Mouse (Mus musculus) heart, embryonic 13.5 days (tissue): Measurements from ENCODE around the gene Sdk1. TPM values are rescaled to one million over a fixed set of nuclear protein-coding genes. Genes with fewer than 3 reads are reported as not detected.
A peak's percentile ranks its signal among the peaks of the same experiment; 100 is the strongest.

Experiments
- ATAC-seq: fragments of 200-750 bp; cut with Nextera tagmentation; 2 replicates; pipeline ENCODE4 v1.8.0; 2017; ENCODE audit warnings: moderate TSS enrichment; ENCODE audit not compliant: insufficient number of reproducible peaks, low FRiP score, low TSS enrichment; ENCODE audit errors: extremely low read depth
- H3K27ac ChIP-seq: fragments of 300-500 bp; sonication (generic); replicated peaks from 2 replicates; pipeline ENCODE4 v1.5.1; 2015; ENCODE audit warnings: moderate library complexity, mild to moderate bottlenecking, inconsistent platforms
- H3K27me3 ChIP-seq: fragments of 300-500 bp; sonication (generic); replicated peaks from 2 replicates; pipeline ENCODE4 v1.6.1; 2015; ENCODE audit warnings: mild to moderate bottlenecking, inconsistent platforms
- H3K36me3 ChIP-seq: fragments of 300-500 bp; sonication (generic); 2 replicates; pipeline ENCODE4 v1.6.1; 2015; ENCODE audit warnings: mild to moderate bottlenecking, inconsistent platforms
- H3K4me1 ChIP-seq: fragments of 300-500 bp; sonication (generic); 2 replicates; pipeline ENCODE4 v1.6.1; 2015; ENCODE audit warnings: inconsistent platforms
- H3K4me2 ChIP-seq: fragments of 300-500 bp; sonication (generic); 2 replicates; pipeline ENCODE4 v1.6.1; 2015; ENCODE audit warnings: inconsistent platforms, mild to moderate bottlenecking, moderate library complexity
- H3K4me3 ChIP-seq: fragments of 300-500 bp; sonication (generic); 2 replicates; pipeline ENCODE4 v1.5.1; 2015; ENCODE audit warnings: moderate library complexity, mild to moderate bottlenecking, inconsistent platforms
- H3K9ac ChIP-seq: fragments of 300-500 bp; sonication (generic); 2 replicates; pipeline ENCODE4 v1.6.1; 2015; ENCODE audit warnings: inconsistent platforms, mild to moderate bottlenecking, moderate library complexity
- H3K9me3 ChIP-seq: fragments of 300-500 bp; sonication (generic); 2 replicates; pipeline ENCODE4 v1.6.1; 2016; ENCODE audit warnings: inconsistent platforms
- WGBS: fragments of 180-500 bp; shearing (Covaris S2); methylation state at CpG from one replicate; pipeline ENCODE4 v1.1.7; 2015; ENCODE audit warnings: mixed read lengths; 5-methylcytosine and 5-hydroxymethylcytosine counted together
- polyA plus RNA-seq: library from polyadenylated mRNA; unstranded; fragments of >200 nt; fragmentation: Nextera tagmentation; extraction: Ambion mirVana; gene quantifications from 2 replicates; pipeline ENCODE4 v1.2.1, GENCODE M21; 2015

Gene Sdk1
- polyA plus RNA-seq, 1 experiment from 2014 or later = 1.6 TPM

DNA sequence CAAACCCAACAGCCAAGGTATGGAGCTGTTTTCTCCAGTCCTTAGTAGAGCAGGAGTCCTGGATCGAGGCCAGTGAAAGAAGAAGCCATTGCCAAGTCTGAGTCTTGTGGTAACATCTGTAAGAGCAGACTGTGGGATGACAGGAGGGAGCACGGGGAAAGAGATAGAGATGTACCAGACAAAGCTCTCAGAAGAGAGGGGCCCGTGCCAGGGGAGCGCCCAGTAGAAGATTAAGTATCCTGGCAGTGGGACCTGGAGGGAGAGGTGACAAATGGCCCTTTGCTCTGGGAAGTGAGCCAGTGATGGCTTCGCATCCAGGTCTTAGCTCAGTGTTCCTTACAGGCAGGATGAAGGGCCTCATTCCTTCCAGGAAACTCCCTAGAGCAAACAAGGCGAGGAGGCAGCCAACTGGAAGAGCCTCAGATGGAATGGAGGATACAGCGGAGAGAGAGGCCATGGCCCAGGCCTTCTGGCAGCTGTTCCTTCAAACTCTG is 450.2 kb downstream of the Sdk1 start:
- 48% methylated on average over 7 of the region's 7 CpGs for WGBS
- peak; percentile 28; the same call in 1 of the 2 replicates for ATAC-seq
- peak overlapping the region; percentile 9; the same call in 1 of the 2 replicates for H3K27ac ChIP-seq
- H3K4me3 ChIP-seq = no peak overlapping the region
- peaks cover 38% of the 10 kb centered on the region for H3K4me1 ChIP-seq
- no peaks in the 10 kb centered on the region for H3K36me3 ChIP-seq
- no peaks in the 10 kb centered on the region for H3K9me3 ChIP-seq
- no peak overlapping the region for H3K9ac ChIP-seq
- H3K4me2 ChIP-seq = no peak overlapping the region
- no peaks in the 10 kb centered on the region for H3K27me3 ChIP-seq

DNA sequence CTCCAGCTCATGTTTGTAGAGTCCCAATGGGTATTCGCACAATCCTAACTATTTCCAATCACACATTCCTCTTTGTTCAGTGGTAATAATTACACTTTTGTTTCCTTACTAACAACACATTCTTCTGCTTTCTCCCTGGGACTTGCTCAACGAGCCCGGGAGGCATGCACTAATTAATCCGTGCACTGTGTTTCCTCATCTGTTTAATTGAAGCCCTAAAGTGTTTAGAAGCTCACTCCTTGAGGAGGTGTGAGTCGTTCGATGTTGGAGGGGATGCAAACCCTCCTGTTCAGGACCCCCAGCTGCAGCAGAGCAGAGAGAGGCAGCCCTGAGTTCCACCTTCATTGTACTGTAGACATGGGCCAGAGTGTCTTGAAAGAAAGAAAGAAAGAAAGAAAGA is 452.4 kb downstream of the Sdk1 start:
- Histone ChIP-seq H3K9me3 (no peaks in the 10 kb centered on the region), H3K27ac (peak overlapping the region; percentile 51), H3K27me3 (no peaks in the 10 kb centered on the region), H3K4me1 (peaks cover 46% of the 10 kb centered on the region), H3K36me3 (no peaks in the 10 kb centered on the region), H3K4me3 (peak overlapping the region; percentile 16), H3K4me2 (peak overlapping the region; percentile 56), H3K9ac (no peak overlapping the region)
- WGBS = 57% methylated on average over 6 of the region's 6 CpGs
- ATAC-seq = no peak

DNA sequence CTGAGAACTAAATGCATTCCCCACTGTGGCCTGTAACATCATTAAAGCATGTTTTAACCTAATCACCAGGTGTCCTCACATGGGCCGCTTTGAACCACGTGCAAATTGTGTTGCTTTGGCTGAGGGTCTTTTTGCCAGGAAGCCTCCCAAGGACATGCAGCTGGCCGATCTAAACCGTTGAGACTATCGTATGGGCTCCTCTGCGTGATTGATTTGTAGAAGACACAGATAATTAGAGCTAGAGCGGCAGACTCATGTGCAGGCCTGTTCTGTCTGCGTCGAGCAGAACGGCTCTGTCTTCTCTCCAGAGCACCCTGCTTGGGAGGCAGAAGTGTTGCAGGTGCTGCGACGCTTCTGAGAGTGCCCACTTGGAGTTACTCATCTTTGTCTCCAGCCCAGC is 453.6 kb downstream of the Sdk1 start:
- Histone ChIP-seq H3K36me3 (no peaks in the 10 kb centered on the region), H3K4me2 (no peak overlapping the region), H3K9me3 (no peaks in the 10 kb centered on the region), H3K4me3 (no peak overlapping the region), H3K4me1 (peaks cover 48% of the 10 kb centered on the region), H3K9ac (no peak overlapping the region), H3K27me3 (no peaks in the 10 kb centered on the region), H3K27ac (no peak overlapping the region)
- 52% methylated on average over 12 of the region's 12 CpGs for WGBS
- no peak for ATAC-seq

DNA sequence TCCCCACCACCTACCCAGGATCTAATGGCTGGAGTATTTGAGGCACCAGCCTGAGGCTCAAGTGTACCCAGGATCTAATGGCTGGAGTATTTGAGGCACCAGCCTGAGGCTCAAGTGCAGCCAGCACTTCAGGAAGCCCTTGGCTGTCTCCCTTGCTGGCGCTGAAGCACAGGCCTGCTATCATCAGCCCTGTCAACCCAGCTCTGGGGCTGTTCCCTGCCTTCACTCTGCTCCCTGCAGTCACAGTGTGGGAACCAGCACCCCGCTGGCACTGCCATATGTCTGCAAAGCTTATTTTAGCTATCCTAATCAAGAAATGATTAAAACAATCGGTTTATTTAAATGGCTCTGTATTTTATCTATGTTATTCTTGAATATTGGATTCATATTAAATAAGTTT is 457.1 kb downstream of the Sdk1 start:
- Histone ChIP-seq H3K36me3 (no peaks in the 10 kb centered on the region), H3K27ac (peak overlapping the region; percentile 26; the same call in 1 of the 2 replicates), H3K27me3 (no peaks in the 10 kb centered on the region), H3K4me2 (no peak overlapping the region), H3K9ac (no peak overlapping the region), H3K4me1 (peaks cover 29% of the 10 kb centered on the region), H3K4me3 (no peak overlapping the region), H3K9me3 (no peaks in the 10 kb centered on the region)
- WGBS = 11% methylated on average over 3 of the region's 3 CpGs
- peak; percentile 72; the same call in 1 of the 2 replicates for ATAC-seq

DNA sequence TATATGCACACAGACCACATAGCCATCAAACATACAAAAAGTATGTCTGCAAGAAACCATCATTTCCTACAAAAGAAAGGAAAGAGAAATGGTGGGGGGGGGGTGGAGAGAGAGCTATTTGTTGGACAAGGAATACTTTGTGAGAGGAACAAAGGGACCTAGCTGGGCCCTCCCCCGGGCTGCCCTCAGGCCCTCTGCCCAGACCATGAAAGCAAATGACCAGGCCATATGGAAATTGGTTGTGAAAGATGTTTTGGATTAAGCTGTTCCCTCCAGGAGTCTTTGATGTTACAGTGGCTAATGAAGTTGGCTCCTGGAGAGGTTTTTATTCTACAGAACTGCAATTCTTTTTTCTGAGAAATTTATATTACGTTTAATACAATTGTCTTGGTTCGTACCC is 479.5 kb downstream of the Sdk1 start:
- H3K27ac ChIP-seq = no peak overlapping the region
- no peak for ATAC-seq
- no peaks in the 10 kb centered on the region for H3K27me3 ChIP-seq
- H3K9ac ChIP-seq = no peak overlapping the region
- no peaks in the 10 kb centered on the region for H3K36me3 ChIP-seq
- H3K4me2 ChIP-seq = no peak overlapping the region
- no peak overlapping the region for H3K4me3 ChIP-seq
- peaks cover 3% of the 10 kb centered on the region; the same call in 1 of the 2 replicates for H3K4me1 ChIP-seq
- H3K9me3 ChIP-seq = no peaks in the 10 kb centered on the region
- WGBS = 78% methylated on average over 3 of the region's 3 CpGs

DNA sequence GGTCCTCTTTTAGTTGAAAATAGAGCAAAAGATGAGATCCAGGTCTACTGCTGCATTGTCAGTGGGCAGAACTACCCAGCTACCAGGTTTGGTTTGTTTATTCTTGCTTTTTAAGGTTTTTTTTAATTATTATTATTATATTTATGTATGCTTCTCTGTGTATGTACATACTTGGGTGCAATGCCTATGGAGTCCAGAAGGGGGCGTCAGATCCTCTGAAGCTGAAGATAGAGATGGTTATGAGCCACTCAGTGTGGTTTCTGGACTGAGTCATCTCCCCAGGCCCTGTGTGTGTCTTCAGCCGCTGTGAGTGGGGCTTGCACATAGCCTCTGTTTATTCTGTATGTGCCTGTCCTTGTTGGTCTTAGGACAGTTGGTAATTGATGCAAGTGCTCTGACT is 486.7 kb downstream of the Sdk1 start:
- Histone ChIP-seq H3K36me3 (no peaks in the 10 kb centered on the region), H3K4me3 (no peak overlapping the region), H3K9me3 (no peaks in the 10 kb centered on the region), H3K27ac (no peak overlapping the region), H3K4me2 (no peak overlapping the region), H3K27me3 (no peaks in the 10 kb centered on the region), H3K4me1 (no peaks in the 10 kb centered on the region), H3K9ac (no peak overlapping the region)
- WGBS = 66% methylated on average over 2 of the region's 2 CpGs
- no peak for ATAC-seq

DNA sequence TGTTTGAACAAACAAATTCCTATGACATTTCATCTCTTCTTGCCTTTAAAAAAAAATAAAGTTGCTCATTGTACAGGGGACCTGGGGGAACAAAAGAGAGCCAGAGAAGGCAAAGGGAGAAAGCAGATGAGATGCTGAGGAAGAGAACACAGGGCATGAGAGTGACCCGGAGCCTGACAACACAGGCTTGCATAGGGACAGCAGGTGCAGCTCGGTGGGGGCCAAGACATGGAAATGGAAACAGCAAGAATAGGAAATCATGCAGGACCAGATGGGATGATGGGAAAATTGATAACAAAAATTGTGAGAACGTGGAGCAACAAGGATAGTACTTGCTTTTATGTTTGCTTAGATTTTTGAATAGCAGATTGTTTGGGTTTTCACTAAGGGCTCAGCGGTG is 488.7 kb downstream of the Sdk1 start:
- Histone ChIP-seq H3K4me2 (no peak overlapping the region), H3K9ac (no peak overlapping the region), H3K27me3 (no peaks in the 10 kb centered on the region), H3K36me3 (no peaks in the 10 kb centered on the region), H3K27ac (no peak overlapping the region), H3K4me3 (no peak overlapping the region), H3K4me1 (no peaks in the 10 kb centered on the region), H3K9me3 (no peaks in the 10 kb centered on the region)
- WGBS = 70% methylated on average over 4 of the region's 4 CpGs
- ATAC-seq = no peak

DNA sequence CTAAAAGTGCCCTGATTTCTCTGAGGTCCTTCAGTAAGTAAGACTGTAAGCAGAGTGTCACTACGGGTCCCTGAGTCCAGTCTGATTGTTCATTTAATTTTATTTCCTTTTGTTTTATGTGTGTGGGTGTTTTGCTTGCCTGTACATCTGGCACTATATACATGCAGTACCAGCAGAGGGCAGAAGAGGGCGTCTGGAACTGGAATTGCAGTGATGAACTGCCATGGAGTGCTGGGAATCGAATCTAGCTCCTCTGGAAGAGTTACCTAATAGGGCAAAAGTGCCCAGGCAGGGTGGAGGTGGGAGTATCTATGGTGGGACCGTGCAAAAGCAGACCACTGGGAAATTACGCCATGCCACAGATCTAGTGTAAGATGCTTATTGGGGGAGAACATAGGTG is 497.4 kb downstream of the Sdk1 start:
- Histone ChIP-seq H3K27me3 (no peaks in the 10 kb centered on the region), H3K36me3 (no peaks in the 10 kb centered on the region), H3K4me3 (no peak overlapping the region), H3K27ac (no peak overlapping the region), H3K9me3 (peaks cover 5% of the 10 kb centered on the region), H3K4me1 (peaks cover 4% of the 10 kb centered on the region), H3K9ac (no peak overlapping the region), H3K4me2 (no peak overlapping the region)
- 66% methylated on average over 5 of the region's 5 CpGs for WGBS
- ATAC-seq = no peak

DNA sequence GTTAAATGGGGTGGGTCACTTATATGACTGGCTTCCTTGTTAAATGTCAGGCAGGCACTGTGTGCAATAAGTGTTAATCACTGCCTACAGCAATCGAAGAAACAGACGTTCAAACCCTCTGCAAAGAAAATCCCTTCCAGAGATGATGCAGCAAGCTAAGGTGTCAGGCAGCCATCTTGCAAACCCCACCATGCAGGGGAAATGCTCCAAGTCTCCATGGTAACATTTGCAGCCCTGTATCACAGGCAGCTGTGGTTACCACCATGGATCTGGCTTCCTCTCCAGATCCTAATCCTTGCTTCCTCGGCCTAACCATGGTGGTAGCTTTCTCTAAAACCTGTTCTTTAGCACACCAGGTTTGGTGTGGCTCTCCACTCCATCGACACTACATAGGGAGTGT is 507.5 kb downstream of the Sdk1 start:
- Histone ChIP-seq H3K27ac (no peak overlapping the region), H3K9me3 (no peaks in the 10 kb centered on the region), H3K36me3 (no peaks in the 10 kb centered on the region), H3K27me3 (no peaks in the 10 kb centered on the region), H3K4me3 (no peak overlapping the region), H3K9ac (no peak overlapping the region), H3K4me1 (peaks cover 4% of the 10 kb centered on the region; the same call in 1 of the 2 replicates), H3K4me2 (no peak overlapping the region)
- WGBS = 81% methylated on average over 4 of the region's 4 CpGs
- no peak for ATAC-seq

DNA sequence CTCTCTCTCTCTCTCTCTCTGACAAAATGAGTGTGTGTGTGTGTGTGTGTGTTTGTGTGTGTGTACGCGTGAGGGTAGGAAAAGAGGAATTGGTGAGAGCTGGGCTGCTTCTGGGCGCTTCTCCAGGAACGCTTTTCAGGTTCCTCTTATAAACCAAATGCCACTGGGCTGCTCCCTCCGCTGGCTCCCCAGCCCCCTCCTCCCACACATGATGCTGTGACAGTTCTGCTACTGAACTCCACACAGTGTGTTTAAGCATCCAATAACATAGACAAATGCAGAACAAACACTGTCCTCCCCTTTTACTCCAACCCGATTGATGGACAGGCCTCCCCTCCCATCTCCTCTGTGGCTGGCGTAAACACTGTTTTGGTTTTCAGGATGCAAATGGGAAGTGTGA is 513.0 kb downstream of the Sdk1 start:
- Histone ChIP-seq H3K27ac (no peak overlapping the region), H3K4me3 (no peak overlapping the region), H3K36me3 (no peaks in the 10 kb centered on the region), H3K4me1 (peaks cover 38% of the 10 kb centered on the region), H3K4me2 (no peak overlapping the region), H3K27me3 (no peaks in the 10 kb centered on the region), H3K9ac (no peak overlapping the region), H3K9me3 (no peaks in the 10 kb centered on the region)
- 29% methylated on average over 7 of the region's 7 CpGs for WGBS
- ATAC-seq = no peak

DNA sequence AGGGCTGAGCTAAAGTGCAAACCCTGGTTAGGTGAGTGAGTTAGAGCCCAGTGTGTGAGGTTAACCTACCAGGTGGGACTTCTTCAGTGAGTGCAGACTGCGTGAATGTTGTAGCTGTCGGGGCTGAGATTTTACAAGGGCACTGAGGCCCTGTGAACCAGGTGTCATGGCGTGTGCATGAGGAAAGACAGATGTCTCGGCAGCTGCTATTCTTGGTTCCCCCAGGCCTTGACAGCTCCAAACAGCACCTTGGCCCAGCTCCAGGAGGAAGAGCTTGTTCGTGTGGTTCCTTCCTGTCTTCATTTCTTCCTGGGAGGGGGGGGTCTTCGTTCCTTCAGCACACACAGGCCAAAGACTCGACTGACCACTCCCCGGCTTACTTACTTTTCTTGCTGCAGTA is 517.6 kb downstream of the Sdk1 start:
- Histone ChIP-seq H3K4me2 (peak overlapping the region; percentile 30), H3K36me3 (no peaks in the 10 kb centered on the region), H3K27ac (peak overlapping the region; percentile 78), H3K27me3 (no peaks in the 10 kb centered on the region), H3K4me1 (peaks cover 57% of the 10 kb centered on the region), H3K9me3 (no peaks in the 10 kb centered on the region), H3K4me3 (no peak overlapping the region), H3K9ac (0 out of 2 replicates have a peak overlapping the region, but pooled peaks have one; percentile 37)
- no peak; the same call in 1 of the 2 replicates for ATAC-seq
- 12% methylated on average over 8 of the region's 8 CpGs for WGBS

DNA sequence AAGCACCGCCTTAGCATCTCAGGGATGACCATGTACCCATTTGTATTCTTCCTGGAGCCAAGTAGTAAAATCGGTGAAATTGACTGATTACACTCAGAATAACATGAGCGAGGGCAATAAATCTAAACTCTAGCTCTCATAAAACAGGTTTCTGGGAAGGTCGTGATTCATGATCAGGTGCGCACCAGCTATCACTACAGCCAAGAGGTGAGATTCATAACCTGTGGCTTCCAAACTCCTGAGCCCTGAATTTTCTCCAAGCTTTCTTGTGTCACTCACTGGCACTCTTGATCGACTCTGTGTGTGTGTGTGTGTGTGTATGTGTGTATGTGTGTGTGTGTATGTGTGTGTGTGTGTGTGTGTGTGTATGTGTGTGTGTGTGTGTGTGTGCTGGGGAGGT is 522.8 kb downstream of the Sdk1 start:
- Histone ChIP-seq H3K27me3 (no peaks in the 10 kb centered on the region), H3K4me2 (no peak overlapping the region), H3K4me1 (peaks cover 34% of the 10 kb centered on the region), H3K4me3 (no peak overlapping the region), H3K9ac (no peak overlapping the region), H3K9me3 (no peaks in the 10 kb centered on the region), H3K36me3 (no peaks in the 10 kb centered on the region), H3K27ac (no peak overlapping the region)
- ATAC-seq = no peak
- 84% methylated on average over 6 of the region's 6 CpGs for WGBS
